Mouse (Mus musculus): ENCODE results near the gene Nkain4. TPM values are rescaled to one million over a fixed set of nuclear protein-coding genes. Genes with fewer than 3 reads are reported as not detected.

Gene Nkain4
- polyA plus RNA-seq, 1 experiment from 2014 or later, result 63.6 TPM

GRCm38 (mm10) chr2:180904435-180905208 is 49.9 kb downstream of the Nkain4 start:
- no peak overlapping the region for H3K4me2 ChIP-seq
- H3K36me3 ChIP-seq (ENCODE audit: control insufficient read depth, insufficient read depth, low read length), result peaks cover 4% of the 10 kb centered on the region
- H3K4me3 ChIP-seq (ENCODE audit: low read depth, low read length), result no peak overlapping the region
- peaks cover 6% of the 10 kb centered on the region; the same call in 1 of the 2 replicates for H3K4me1 ChIP-seq (ENCODE audit: control insufficient read depth, insufficient read depth, low read length)
- no peak overlapping the region for H3K27ac ChIP-seq (ENCODE audit: low read depth, low read length)
- WGBS, result 94% methylated on average over 18 of the region's 18 CpGs
- H3K9me3 ChIP-seq (ENCODE audit: control insufficient read depth, low read length), result no peaks in the 10 kb centered on the region
- H3K27me3 ChIP-seq (ENCODE audit: control insufficient read depth, insufficient read depth, low read length), result no peaks in the 10 kb centered on the region
- no peak for DNase-seq (ENCODE audit: low spot score, missing footprints)
- ATAC-seq (ENCODE audit: low FRiP score), result no peak
- H3K9ac ChIP-seq (ENCODE audit: low read length), result no peak overlapping the region

- no peak overlapping the region for H3K9ac ChIP-seq (ENCODE audit: low read length)
- H3K4me1 ChIP-seq (ENCODE audit: control insufficient read depth, insufficient read depth, low read length), result peaks cover 8% of the 10 kb centered on the region; the same call in 1 of the 2 replicates
- no peak overlapping the region for H3K27ac ChIP-seq (ENCODE audit: low read depth, low read length)
- peaks cover 4% of the 10 kb centered on the region; the same call in 1 of the 2 replicates for H3K36me3 ChIP-seq (ENCODE audit: control insufficient read depth, insufficient read depth, low read length)
- H3K27me3 ChIP-seq (ENCODE audit: control insufficient read depth, insufficient read depth, low read length), result no peaks in the 10 kb centered on the region
- H3K4me2 ChIP-seq, result no peak overlapping the region
- H3K9me3 ChIP-seq (ENCODE audit: control insufficient read depth, low read length), result no peaks in the 10 kb centered on the region
- ATAC-seq (ENCODE audit: low FRiP score) (0 out of 2 replicates have a peak, but pooled peaks have one; percentile 35), DNase-seq (ENCODE audit: low spot score, missing footprints) (peak; percentile 91)
- no peak overlapping the region for H3K4me3 ChIP-seq (ENCODE audit: low read depth, low read length)
- WGBS, result 35% methylated on average over 2 of the region's 2 CpGs
Observed at GRCm38 (mm10) chr2:180902086-180902485, 52.4 kb downstream of the Nkain4 start.

GRCm38 (mm10) chr2:180897857-180898256 is 56.6 kb downstream of the Nkain4 start:
- no peak overlapping the region for H3K27ac ChIP-seq (ENCODE audit: low read depth, low read length)
- H3K36me3 ChIP-seq (ENCODE audit: control insufficient read depth, insufficient read depth, low read length), result no peaks in the 10 kb centered on the region
- peaks cover 14% of the 10 kb centered on the region for H3K4me1 ChIP-seq (ENCODE audit: control insufficient read depth, insufficient read depth, low read length)
- H3K9me3 ChIP-seq (ENCODE audit: control insufficient read depth, low read length), result no peaks in the 10 kb centered on the region
- no peak overlapping the region for H3K4me2 ChIP-seq
- ATAC-seq (ENCODE audit: low FRiP score), result no peak
- H3K4me3 ChIP-seq (ENCODE audit: low read depth, low read length), result no peak overlapping the region
- no peak overlapping the region for H3K9ac ChIP-seq (ENCODE audit: low read length)
- WGBS, result 76% methylated on average over 6 of the region's 6 CpGs
- DNase-seq (ENCODE audit: low spot score, missing footprints), result no peak
- no peaks in the 10 kb centered on the region for H3K27me3 ChIP-seq (ENCODE audit: control insufficient read depth, insufficient read depth, low read length)

- Histone ChIP-seq H3K9me3 (ENCODE audit: control insufficient read depth, low read length) (no peaks in the 10 kb centered on the region), H3K27ac (ENCODE audit: low read depth, low read length) (no peak overlapping the region), H3K36me3 (ENCODE audit: control insufficient read depth, insufficient read depth, low read length) (no peaks in the 10 kb centered on the region), H3K4me1 (ENCODE audit: control insufficient read depth, insufficient read depth, low read length) (peaks cover 18% of the 10 kb centered on the region), H3K4me2 (no peak overlapping the region), H3K27me3 (ENCODE audit: control insufficient read depth, insufficient read depth, low read length) (no peaks in the 10 kb centered on the region), H3K4me3 (ENCODE audit: low read depth, low read length) (no peak overlapping the region), H3K9ac (ENCODE audit: low read length) (no peak overlapping the region)
- ATAC-seq (ENCODE audit: low FRiP score), result no peak
- DNase-seq (ENCODE audit: low spot score, missing footprints), result no peak
- WGBS, result 67% methylated on average over 15 of the region's 15 CpGs
Observed at GRCm38 (mm10) chr2:180896819-180897625, 57.5 kb downstream of the Nkain4 start.

- DNase-seq (ENCODE audit: low spot score, missing footprints) (no peak), ATAC-seq (ENCODE audit: low FRiP score) (no peak)
- Histone ChIP-seq H3K27me3 (ENCODE audit: control insufficient read depth, insufficient read depth, low read length) (no peaks in the 10 kb centered on the region; the same call in 1 of the 2 replicates), H3K36me3 (ENCODE audit: control insufficient read depth, insufficient read depth, low read length) (no peaks in the 10 kb centered on the region), H3K9ac (ENCODE audit: low read length) (peak overlapping the region; percentile 99; the same call in 1 of the 2 replicates), H3K4me3 (ENCODE audit: low read depth, low read length) (no peak overlapping the region), H3K4me1 (ENCODE audit: control insufficient read depth, insufficient read depth, low read length) (peaks cover 23% of the 10 kb centered on the region), H3K9me3 (ENCODE audit: control insufficient read depth, low read length) (no peaks in the 10 kb centered on the region), H3K4me2 (peak overlapping the region; percentile 97; the same call in 1 of the 2 replicates), H3K27ac (ENCODE audit: low read depth, low read length) (peak overlapping the region; percentile 21; the same call in 1 of the 2 replicates)
- 76% methylated on average over 11 of the region's 11 CpGs for WGBS
Observed at GRCm38 (mm10) chr2:180895837-180896525, 58.5 kb downstream of the Nkain4 start.

- WGBS, result 70% methylated on average over 3 of the region's 3 CpGs
- peak overlapping the region; percentile 21 for H3K27ac ChIP-seq (ENCODE audit: low read depth, low read length)
Observed at GRCm38 (mm10) chr2:180895321-180895720, 59.2 kb downstream of the Nkain4 start.

GRCm38 (mm10) chr2:180894734-180895133 is 59.8 kb downstream of the Nkain4 start:
- Histone ChIP-seq H3K9me3 (ENCODE audit: control insufficient read depth, low read length) (no peaks in the 10 kb centered on the region), H3K27ac (ENCODE audit: low read depth, low read length) (peak overlapping the region; percentile 99), H3K36me3 (ENCODE audit: control insufficient read depth, insufficient read depth, low read length) (no peaks in the 10 kb centered on the region), H3K4me3 (ENCODE audit: low read depth, low read length) (peak overlapping the region; percentile 99), H3K4me2 (peak overlapping the region; percentile 97), H3K9ac (ENCODE audit: low read length) (peak overlapping the region; percentile 99), H3K4me1 (ENCODE audit: control insufficient read depth, insufficient read depth, low read length) (peaks cover 34% of the 10 kb centered on the region), H3K27me3 (ENCODE audit: control insufficient read depth, insufficient read depth, low read length) (no peaks in the 10 kb centered on the region; the same call in 1 of the 2 replicates)
- WGBS, result under 1% methylated on average over 13 of the region's 13 CpGs
- ATAC-seq (ENCODE audit: low FRiP score) (peak; percentile 19), DNase-seq (ENCODE audit: low spot score, missing footprints) (peak; percentile 97)

More at GRCm38 (mm10) chr2:180895321-180895720, 59.2 kb downstream of the Nkain4 start:
- Histone ChIP-seq H3K9ac (ENCODE audit: low read length) (peak overlapping the region; percentile 99), H3K27me3 (ENCODE audit: control insufficient read depth, insufficient read depth, low read length) (no peaks in the 10 kb centered on the region; the same call in 1 of the 2 replicates), H3K4me3 (ENCODE audit: low read depth, low read length) (peak overlapping the region; percentile 99), H3K36me3 (ENCODE audit: control insufficient read depth, insufficient read depth, low read length) (no peaks in the 10 kb centered on the region), H3K4me2 (peak overlapping the region; percentile 97), H3K4me1 (ENCODE audit: control insufficient read depth, insufficient read depth, low read length) (peaks cover 28% of the 10 kb centered on the region), H3K9me3 (ENCODE audit: control insufficient read depth, low read length) (no peaks in the 10 kb centered on the region)
- no peak for DNase-seq (ENCODE audit: low spot score, missing footprints)
- no peak for ATAC-seq (ENCODE audit: low FRiP score)

- H3K4me1 ChIP-seq (ENCODE audit: control insufficient read depth, insufficient read depth, low read length), result peaks cover 38% of the 10 kb centered on the region
- WGBS, result under 1% methylated on average over 56 of the region's 57 CpGs
Observed at GRCm38 (mm10) chr2:180894029-180894623, 60.4 kb downstream of the Nkain4 start.

More at GRCm38 (mm10) chr2:180894029-180894623, 60.4 kb downstream of the Nkain4 start:
- Histone ChIP-seq H3K27me3 (ENCODE audit: control insufficient read depth, insufficient read depth, low read length) (no peaks in the 10 kb centered on the region; the same call in 1 of the 2 replicates), H3K27ac (ENCODE audit: low read depth, low read length) (peak overlapping the region; percentile 99), H3K36me3 (ENCODE audit: control insufficient read depth, insufficient read depth, low read length) (no peaks in the 10 kb centered on the region), H3K4me3 (ENCODE audit: low read depth, low read length) (peak overlapping the region; percentile 99), H3K9ac (ENCODE audit: low read length) (peak overlapping the region; percentile 99), H3K9me3 (ENCODE audit: control insufficient read depth, low read length) (no peaks in the 10 kb centered on the region), H3K4me2 (peak overlapping the region; percentile 97)
- DNase-seq (ENCODE audit: low spot score, missing footprints), result no peak
- peak; percentile 68 for ATAC-seq (ENCODE audit: low FRiP score)
